Mouse (Mus musculus): ENCODE measurements around the gene Tsfm. TPM values are rescaled to one million over a fixed set of nuclear protein-coding genes. Genes with fewer than 3 reads are reported as not detected.
A peak's percentile ranks its signal among the peaks of the same experiment; 100 is the strongest.

The Tsfm gene
- total RNA-seq, 4 experiments from 2014 or later = 24.5 to 31.8 (median 27.5) TPM

DNA sequence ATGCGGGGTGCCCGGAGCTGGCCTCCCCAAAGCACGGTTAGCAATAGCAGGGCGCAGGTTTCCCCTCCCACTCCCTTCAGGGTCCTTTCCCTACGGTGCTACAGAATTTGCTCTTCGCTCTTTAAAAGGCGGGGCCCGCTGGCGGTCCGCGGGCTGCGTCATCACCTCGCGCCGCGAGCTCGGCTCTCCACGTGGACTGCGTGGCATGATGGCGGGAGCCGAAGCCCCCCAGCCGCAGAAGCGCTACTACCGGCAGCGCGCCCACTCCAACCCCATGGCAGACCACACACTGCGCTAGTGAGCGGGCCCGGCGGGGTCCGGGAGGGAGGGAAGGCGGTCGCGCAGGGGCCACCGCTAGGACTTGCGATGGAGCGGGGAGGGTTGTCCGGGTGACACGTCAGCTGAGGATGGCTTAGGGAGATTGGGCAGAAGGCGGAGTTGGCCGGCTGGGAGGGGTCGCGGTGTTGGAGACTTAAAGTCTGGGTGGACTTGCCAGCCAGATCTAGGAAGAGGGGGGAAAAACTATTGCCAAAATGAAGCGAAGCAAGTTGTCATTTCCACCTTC is 11.2 kb upstream of the Tsfm start:
- peak; percentile 79 to 91 for DNase-seq (ENCODE audit: low spot score in 2 of 2)

- DNase-seq (ENCODE audit: low spot score in 2 of 2) = no peak
Measured at GRCm38 (mm10) chr10:127041274-127041766, 10.7 kb upstream of the Tsfm start, which contains the start of the genes Mettl1 and Eef1akmt3. Mettl1 (plus strand) TSS chr10:127041414. Eef1akmt3 (minus strand) TSS chr10:127041513.

DNA sequence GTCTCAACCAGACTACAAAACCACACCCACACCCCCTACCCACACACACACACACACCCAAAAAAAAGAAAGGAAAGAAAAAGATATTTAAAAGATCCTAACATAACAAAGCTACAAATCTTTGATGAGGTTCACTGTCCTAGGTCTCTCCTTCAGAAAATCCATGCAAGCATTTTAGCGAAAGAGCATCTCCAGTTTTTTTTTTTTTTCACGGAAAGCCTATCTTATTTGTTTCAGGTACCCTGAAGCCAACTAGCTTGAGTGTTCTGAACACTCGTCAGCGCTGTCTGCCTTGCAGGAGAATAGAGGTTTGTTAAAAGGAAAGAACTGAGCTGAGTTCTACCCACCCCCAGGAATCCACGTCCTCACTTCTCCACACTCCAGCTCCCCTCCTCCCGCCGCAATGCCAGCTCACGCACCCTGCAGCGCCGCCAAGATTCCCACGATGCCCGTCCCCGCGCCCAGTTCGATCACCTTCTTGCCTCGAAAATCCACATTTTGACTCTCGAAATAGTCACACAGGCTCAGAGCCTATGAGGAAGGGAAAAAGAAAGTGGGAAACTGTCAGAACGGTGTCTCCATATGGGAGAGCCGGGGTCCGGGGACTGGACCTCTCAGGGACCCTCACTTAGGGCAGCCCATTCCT is 10.1 kb upstream of the Tsfm start:
- DNase-seq (ENCODE audit: low spot score in 2 of 2) = no peak

GRCm38 (mm10) chr10:127037641-127038040 is 7.0 kb upstream of the Tsfm start:
- no peak for DNase-seq (ENCODE audit: low spot score in 2 of 2)

DNA sequence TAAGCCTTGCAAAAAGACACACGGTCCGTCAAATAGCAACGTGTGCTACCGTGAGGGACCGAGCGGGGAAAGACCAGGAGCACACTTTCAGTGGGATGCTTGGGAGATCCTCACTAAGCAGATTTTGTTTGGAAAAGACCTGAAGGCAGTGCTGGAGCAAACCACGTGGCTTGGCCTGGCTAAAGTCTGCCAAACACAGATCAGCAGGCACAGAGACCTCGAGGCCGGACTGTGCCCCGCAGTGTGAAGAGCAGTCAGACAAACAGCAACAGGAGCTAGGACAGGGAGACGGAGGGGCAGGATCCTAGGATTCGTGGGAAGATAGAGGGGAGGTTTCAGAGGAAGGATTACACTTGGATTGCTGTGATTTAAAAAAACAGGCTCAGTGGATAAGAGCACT is 5.6 kb upstream of the Tsfm start:
- DNase-seq (ENCODE audit: low spot score in 2 of 2) = no peak

- DNase-seq (ENCODE audit: low spot score in 2 of 2) = no peak
Measured at GRCm38 (mm10) chr10:127033301-127033741, 2.7 kb upstream of the Tsfm start.

DNA sequence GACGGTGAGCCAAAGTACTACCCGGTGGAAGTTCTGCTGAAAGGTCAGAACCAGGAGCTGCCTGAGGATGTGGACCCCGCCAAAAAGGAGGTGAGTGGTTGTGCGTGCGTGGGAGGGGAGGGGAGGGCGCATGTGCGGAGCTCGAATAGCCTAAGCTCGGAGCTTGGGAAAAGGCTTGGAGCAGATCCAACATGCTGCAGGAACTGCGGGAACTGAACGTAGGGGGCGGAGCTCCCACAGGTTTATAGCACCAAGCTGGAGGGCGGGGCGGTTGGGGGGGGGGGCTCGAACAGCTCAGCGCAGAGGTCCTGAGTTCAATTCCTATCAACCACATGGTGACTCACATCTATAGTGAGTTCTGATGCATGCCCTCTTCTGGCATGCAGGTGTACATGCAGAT is 12.2 kb downstream of the Tsfm start:
- DNase-seq (ENCODE audit: low spot score in 2 of 2) = no peak

DNA sequence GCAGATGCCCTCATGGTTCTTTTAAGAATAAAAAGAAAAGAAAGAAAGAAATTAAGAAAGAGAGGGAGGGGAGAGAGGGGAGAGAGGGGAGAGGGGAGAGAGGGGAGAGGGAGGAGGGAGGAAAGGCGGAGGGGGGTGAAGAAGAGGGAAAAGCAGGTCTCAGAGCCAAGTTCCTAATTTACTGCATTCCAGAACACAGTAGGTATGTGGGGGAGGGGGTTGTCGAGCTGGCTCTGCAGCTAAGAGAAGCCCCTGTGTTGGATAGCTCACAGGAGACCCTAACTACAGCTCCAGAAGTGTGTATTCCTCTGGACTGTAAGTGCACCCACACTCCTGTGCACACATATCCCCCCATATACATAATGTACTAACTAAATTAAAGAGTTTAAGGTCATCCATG is 13.6 kb downstream of the Tsfm start:
- DNase-seq (ENCODE audit: low spot score in 2 of 2) = no peak

- no peak for DNase-seq (ENCODE audit: low spot score in 2 of 2)
Measured at GRCm38 (mm10) chr10:127016488-127016887, 14.2 kb downstream of the Tsfm start.

DNA sequence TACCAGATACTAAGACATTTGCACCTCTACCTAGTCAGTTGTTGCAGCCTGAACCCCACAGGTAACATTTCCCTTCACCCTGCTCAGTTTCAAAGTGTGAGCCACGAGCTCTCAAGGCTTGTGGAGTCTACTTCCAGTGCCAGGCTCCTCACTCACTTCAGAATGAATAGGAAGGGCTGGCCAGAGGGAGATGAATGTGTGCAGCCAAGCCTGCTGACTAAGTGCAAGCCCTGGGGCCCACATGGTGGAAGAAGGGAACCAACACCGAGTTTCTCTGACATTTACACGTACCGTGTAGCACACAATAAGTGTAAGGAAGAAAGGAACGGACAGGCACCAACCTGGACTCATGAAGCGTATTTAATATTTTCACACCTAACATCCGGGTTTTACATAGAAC is 26.8 kb downstream of the Tsfm start:
- DNase-seq (ENCODE audit: low spot score in 2 of 2) = no peak

DNA sequence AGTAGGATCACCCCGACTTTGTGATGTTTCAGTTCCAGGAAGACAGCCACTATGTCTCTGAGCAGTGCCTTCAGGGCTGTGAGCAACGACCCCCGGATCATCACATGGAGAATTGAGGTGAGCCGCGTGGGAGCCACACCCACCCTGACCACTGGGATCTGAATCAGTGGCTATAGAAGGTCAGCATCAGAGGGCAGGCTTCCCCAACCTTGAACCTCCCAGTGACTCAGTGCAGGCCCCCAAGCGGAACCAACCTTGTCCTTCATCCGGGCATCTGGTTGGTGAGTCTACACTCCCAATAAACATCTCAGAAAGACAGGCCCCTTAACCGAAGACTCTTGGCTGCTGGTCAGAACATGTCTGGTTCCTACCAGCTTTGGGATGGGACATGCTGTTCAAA is 27.3 kb downstream of the Tsfm start:
- DNase-seq (ENCODE audit: low spot score in 2 of 2) = no peak

- DNase-seq (ENCODE audit: low spot score in 2 of 2) = no peak
Measured at GRCm38 (mm10) chr10:127002765-127003164, 27.9 kb downstream of the Tsfm start.

GRCm38 (mm10) chr10:127002056-127002455 is 28.6 kb downstream of the Tsfm start:
- DNase-seq (ENCODE audit: low spot score in 2 of 2) = no peak

DNA sequence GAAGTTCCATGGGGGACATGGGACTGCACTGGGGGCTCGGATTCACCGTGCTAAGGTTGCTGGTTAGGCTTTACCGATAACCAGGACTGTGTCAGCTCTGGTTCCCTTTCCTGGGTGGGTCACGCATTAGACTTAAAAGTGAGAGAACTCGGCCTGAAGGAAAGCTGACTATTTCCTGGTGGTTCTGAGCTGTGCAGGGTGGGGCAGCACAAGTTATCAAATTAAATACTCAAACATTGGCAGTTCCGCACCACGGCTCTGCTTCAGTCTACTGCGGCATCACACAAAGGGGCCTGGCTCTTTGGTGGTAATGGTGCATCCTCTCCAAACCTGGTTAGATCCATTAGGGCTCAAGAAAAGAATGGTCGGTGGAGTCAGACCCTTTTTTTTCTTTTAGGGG is 29.3 kb downstream of the Tsfm start:
- no peak for DNase-seq (ENCODE audit: low spot score in 2 of 2)

DNA sequence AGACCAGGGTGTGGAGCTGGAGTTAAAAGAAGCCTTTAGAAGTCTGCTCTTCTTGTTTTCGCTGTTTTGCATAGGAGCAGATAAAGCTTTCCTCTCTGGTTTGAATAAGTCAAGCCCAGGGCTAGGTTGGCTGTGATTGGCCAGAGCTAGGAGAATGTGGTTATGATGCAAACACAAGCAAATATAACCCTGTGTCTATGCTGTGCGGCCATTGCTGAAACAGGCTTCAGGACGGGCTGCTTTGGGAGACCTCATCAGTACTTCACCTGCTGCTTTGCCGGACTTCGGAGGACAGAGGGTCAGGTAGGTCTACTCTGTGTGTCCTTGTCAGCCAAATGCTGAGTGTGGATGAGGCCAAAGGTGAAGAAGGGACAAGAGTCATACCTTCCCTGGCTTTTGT is 30.1 kb downstream of the Tsfm start, which contains the start of gene Avil:
Gene Avil (plus strand): TSS at position 181 of the 400 bp plus-strand sequence.
- DNase-seq (ENCODE audit: low spot score in 2 of 2) = no peak

GRCm38 (mm10) chr10:126997340-126998113 is 33.1 kb downstream of the Tsfm start:
- no peak for DNase-seq (ENCODE audit: low spot score in 2 of 2)

DNA sequence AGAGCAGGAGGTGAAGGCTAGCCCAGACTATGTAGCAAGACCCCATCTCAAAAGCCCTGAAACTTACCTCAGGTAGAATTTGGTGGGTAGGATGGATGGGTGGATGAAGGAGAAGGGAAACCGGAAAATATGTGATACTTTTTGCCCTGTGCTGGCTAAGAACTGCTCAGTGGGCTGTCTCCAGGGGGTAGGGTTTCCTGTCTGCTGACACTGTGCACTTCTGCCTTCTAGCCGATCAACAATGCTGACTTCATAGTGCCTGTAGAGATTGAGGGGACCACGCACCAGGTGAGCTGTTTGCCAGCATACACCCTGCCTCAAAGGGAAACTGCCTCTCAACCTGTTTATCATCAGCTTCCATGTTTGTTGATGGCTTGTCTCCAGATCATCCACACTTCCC is 37.0 kb downstream of the Tsfm start:
- no peak for DNase-seq (ENCODE audit: low spot score in 2 of 2)

DNA sequence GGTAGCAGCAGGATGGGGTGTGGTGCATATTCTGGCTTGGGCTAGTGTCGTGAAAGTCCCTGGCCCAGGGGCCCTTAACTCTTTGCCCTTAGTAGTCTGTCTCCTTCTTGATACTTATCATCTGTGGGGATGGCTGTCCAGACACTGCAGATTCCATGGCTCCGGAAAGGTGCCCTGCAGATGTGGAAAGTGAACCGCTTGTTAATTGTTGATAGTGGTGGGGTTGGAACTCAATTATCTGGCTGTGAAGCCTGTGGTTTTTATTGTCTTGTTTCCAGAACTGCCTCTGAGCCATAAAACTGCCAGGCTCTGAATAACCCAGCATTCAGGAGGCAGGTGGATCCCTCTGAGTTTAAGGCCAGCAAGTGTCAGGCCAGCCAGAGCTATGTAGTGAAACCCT is 39.0 kb downstream of the Tsfm start:
- DNase-seq (ENCODE audit: low spot score in 2 of 2) = no peak

GRCm38 (mm10) chr10:126990313-126991056 is 40.2 kb downstream of the Tsfm start:
- peak; percentile 68 to 83 for DNase-seq (ENCODE audit: low spot score in 2 of 2)

DNA sequence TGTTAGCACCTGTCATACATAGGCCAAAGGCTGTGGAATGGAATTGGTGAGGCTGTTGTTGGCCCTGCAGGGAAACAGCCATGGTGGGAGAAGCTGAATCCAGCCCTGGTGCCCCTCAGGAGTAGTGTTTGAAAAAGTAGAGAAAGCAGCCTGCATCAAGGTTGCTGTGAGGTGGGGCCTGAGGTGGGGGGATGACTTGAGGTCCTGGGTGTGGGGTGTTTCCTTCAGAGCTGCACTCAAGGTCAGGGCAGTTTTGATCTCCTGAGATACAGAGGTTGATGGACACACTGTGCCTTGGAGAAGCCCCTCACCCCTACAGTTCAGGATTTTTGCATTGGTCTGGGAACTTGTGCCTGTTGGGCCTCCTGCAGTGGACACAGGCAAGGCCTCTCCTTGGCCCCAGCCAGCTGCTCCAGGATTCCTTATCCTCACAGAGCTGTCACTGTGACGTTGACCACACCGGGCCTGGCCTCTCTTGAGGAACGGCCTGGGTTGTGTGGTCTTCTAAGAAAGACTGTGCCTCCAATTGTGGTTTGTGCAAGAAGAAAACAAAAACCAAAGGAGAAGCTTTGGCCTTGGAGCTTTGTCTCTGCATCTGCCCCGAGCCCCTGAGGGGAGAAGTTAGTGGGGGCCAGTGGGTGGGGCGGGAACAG is 42.0 kb downstream of the Tsfm start:
- no peak for DNase-seq (ENCODE audit: low spot score in 2 of 2)
